Mouse (Mus musculus) heart, adult 2 months (tissue): ENCODE measurements around the gene Stxbp5.

ENCODE experiments used
- CTCF ChIP-seq: fragments of 200-600 bp; IDR thresholded peaks from 2 replicates; pipeline ENCODE4 v1.8.1; 2022; ENCODE audit warnings: antibody characterized with exemption, mild to moderate bottlenecking, moderate library complexity
- EP300 ChIP-seq: fragments of 200-500 bp; IDR thresholded peaks from 2 replicates; pipeline ENCODE4 v1.6.1; 2011; ENCODE audit warnings: low read depth, low read length, control low read depth; ENCODE audit not compliant: insufficient read depth
- POLR2A ChIP-seq: fragments of 200-500 bp; IDR thresholded peaks from 2 replicates; pipeline ENCODE4 v1.6.1; 2011; ENCODE audit warnings: mild to moderate bottlenecking, low read depth, low read length, control low read depth; ENCODE audit not compliant: insufficient read depth

GRCm38 (mm10) chr10:9818574-9818973 lies 82.3 kb downstream of the Stxbp5 start:
- no peak for TF ChIP-seq CTCF
- TF ChIP-seq EP300, result no peak
- TF ChIP-seq POLR2A, result no peak
